Mouse (Mus musculus): Measurements from ENCODE around the gene Tatdn3.
"Not testable (repeated sequence)": the region's sequence is repeated elsewhere in the genome, so short reads cannot be mapped to it uniquely, and the experiment has no call there.

The Tatdn3 gene

GRCm38 (mm10) chr1:191035649-191036048 is 27.1 kb downstream of the Tatdn3 start:
- no peak for DNase-seq (ENCODE audit: low spot score in 2 of 2)

GRCm38 (mm10) chr1:191030922-191031425 is 31.8 kb downstream of the Tatdn3 start:
- DNase-seq (ENCODE audit: low spot score in 2 of 2) = not testable (repeated sequence)

- no peak for DNase-seq (ENCODE audit: low spot score in 2 of 2)
Measured at GRCm38 (mm10) chr1:191030182-191030581, 32.5 kb downstream of the Tatdn3 start.

GRCm38 (mm10) chr1:191026021-191026713 is 36.6 kb downstream of the Tatdn3 start, which contains the start of gene Flvcr1:
TSS of gene Flvcr1 (minus strand) at chr1:191026158.
- DNase-seq (ENCODE audit: low spot score in 2 of 2) = peak; percentile 92 to 99

GRCm38 (mm10) chr1:191025016-191026012 is 37.4 kb downstream of the Tatdn3 start:
- DNase-seq (ENCODE audit: low spot score in 2 of 2) = peak in 1 of 2 experiments; percentile 62

- not testable (repeated sequence) for DNase-seq (ENCODE audit: low spot score in 2 of 2)
Measured at GRCm38 (mm10) chr1:191023806-191024205, 38.9 kb downstream of the Tatdn3 start.

- no peak for DNase-seq (ENCODE audit: low spot score in 2 of 2)
Measured at GRCm38 (mm10) chr1:191023140-191023539, 39.6 kb downstream of the Tatdn3 start.

- no peak for DNase-seq (ENCODE audit: low spot score in 2 of 2)
Measured at GRCm38 (mm10) chr1:191021016-191021415, 41.7 kb downstream of the Tatdn3 start.

- no peak for DNase-seq (ENCODE audit: low spot score in 2 of 2)
Measured at GRCm38 (mm10) chr1:191020217-191020924, 42.4 kb downstream of the Tatdn3 start.

GRCm38 (mm10) chr1:191019803-191020202 is 42.9 kb downstream of the Tatdn3 start:
- no peak for DNase-seq (ENCODE audit: low spot score in 2 of 2)

- no peak for DNase-seq (ENCODE audit: low spot score in 2 of 2)
Measured at GRCm38 (mm10) chr1:191014271-191014670, 48.5 kb downstream of the Tatdn3 start.

- DNase-seq (ENCODE audit: low spot score in 2 of 2) = peak in 1 of 2 experiments; percentile 32
Measured at GRCm38 (mm10) chr1:191008707-191009106, 54.0 kb downstream of the Tatdn3 start.

GRCm38 (mm10) chr1:191002201-191002600 is 60.5 kb downstream of the Tatdn3 start:
- peak in 1 of 2 experiments; percentile 36 for DNase-seq (ENCODE audit: low spot score in 2 of 2)

- DNase-seq (ENCODE audit: low spot score in 2 of 2) = no peak
Measured at GRCm38 (mm10) chr1:191000686-191001085, 62.0 kb downstream of the Tatdn3 start.

GRCm38 (mm10) chr1:190998027-190998426 is 64.7 kb downstream of the Tatdn3 start:
- no peak for DNase-seq (ENCODE audit: low spot score in 2 of 2)

GRCm38 (mm10) chr1:190996346-190996877 is 66.3 kb downstream of the Tatdn3 start:
- DNase-seq (ENCODE audit: low spot score in 2 of 2) = no peak
